Mouse (Mus musculus) kidney, postnatal 25 days (tissue): Measurements from ENCODE around the gene Pglyrp1.
"Not testable (repeated sequence)": the region's sequence is repeated elsewhere in the genome, so short reads cannot be mapped to it uniquely, and the experiment has no call there.

Experiments used
- DNase-seq, 2 experiments: peaks; one replicate each; pipeline ENCODE4 v3.0.0; 2021; ENCODE audit warnings: mixed read lengths in 2 of 2

Pglyrp1 gene

DNA sequence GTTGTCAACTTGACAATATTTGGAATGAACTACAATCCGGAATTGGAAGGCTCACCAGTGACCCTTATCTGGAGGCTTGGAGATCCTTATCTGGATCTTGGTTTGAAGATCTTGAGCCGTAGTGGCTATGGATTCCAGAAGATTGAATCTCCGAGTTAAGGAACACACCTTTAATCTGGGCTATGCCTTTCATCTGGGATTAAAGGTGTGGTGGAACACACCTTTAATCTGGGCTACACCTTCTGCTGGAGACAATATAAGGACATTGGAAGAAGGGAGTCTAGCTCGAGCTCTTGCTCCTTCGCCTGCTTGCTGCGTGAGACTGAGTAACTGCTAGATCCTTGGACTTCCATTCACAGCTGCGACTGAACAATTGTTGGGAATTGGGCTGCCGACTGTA is at the start of gene Pglyrp1:
Pglyrp1 (plus strand) TSS at position 301 of the 400 bp plus-strand sequence.
- not testable (repeated sequence) for DNase-seq

GRCm38 (mm10) chr7:18821507-18821906 is 49.6 kb upstream of the Pglyrp1 start, which contains the start of gene Psg17:
Gene Psg17 (minus strand): TSS chr7:18821607.
- no peak for DNase-seq

GRCm38 (mm10) chr7:18827792-18828546 is 43.2 kb upstream of the Pglyrp1 start:
- no peak for DNase-seq

- peak in 1 of 2 experiments; percentile 28 for DNase-seq
These were observed 42.5 kb upstream of the Pglyrp1 start for GRCm38 (mm10) chr7:18828592-18828991.

DNA sequence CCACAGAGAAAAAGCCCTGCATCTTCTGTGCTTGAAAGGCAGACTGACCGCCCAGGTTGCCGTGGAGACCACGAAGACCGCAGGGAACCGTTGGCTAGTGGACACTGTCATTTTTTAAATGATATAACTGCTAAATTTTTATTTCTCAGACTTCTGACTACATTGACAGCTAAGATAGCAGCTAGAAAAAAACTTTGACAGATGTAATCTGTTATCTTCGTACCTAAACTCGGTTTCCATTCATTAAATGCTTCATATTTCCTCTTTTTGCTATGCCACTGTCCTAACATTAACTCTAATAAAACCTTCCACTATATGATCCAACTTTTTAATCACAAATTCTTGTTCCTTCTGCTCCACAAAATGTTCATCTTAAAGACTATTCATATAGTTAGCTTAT is 41.6 kb upstream of the Pglyrp1 start:
- no peak for DNase-seq

GRCm38 (mm10) chr7:18832298-18832697 is 38.8 kb upstream of the Pglyrp1 start:
- DNase-seq, result peak in 1 of 2 experiments; percentile 33

DNA sequence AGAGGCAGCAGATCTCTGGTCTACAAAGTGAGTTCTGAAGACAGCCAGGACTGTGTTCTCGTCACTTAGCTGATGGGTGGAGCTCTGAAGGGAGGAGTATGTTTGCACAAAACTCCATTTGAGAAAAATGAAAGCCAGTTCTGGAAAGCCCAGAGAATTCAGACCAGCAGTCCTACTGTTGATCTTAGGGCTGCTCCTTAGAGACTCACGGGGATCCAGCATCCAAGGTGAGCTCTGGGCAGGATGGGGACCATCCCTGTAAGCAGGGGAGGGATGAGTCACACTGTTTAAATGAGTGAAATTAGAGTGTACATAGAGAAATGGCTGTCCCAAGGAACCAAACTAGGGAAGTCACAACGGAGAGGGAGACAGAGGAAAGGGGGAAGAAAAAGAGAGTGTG is 31.3 kb upstream of the Pglyrp1 start, which contains the start of gene Mill2:
Mill2 (plus strand) TSS at position 102 of the 400 bp plus-strand sequence.
- no peak for DNase-seq

GRCm38 (mm10) chr7:18840386-18841173 is 30.6 kb upstream of the Pglyrp1 start:
- peak; percentile 51 to 77 for DNase-seq

- DNase-seq, result no peak
These were observed 30.0 kb upstream of the Pglyrp1 start for GRCm38 (mm10) chr7:18841174-18841567.

- DNase-seq, result no peak
These were observed 26.3 kb upstream of the Pglyrp1 start for GRCm38 (mm10) chr7:18844811-18845210.

DNA sequence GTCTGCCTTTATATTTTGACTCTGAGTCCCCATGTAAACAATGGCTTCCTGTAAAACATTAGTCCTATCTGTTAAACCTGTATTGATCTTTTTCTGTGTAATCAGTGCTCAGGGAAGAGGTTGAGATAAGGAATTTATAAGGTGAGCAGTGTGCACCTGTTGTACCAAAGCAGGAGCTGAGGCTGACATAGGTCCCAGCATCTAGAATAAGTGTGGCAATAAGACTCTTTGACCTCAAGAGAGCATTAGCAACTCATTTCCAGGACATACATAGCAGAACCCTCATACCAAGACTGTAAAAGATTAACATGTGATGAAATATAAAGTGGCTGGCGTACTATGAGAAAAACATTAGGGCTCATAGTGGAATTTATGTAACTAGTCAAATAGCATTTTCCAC is 22.7 kb upstream of the Pglyrp1 start:
- DNase-seq, result no peak

DNA sequence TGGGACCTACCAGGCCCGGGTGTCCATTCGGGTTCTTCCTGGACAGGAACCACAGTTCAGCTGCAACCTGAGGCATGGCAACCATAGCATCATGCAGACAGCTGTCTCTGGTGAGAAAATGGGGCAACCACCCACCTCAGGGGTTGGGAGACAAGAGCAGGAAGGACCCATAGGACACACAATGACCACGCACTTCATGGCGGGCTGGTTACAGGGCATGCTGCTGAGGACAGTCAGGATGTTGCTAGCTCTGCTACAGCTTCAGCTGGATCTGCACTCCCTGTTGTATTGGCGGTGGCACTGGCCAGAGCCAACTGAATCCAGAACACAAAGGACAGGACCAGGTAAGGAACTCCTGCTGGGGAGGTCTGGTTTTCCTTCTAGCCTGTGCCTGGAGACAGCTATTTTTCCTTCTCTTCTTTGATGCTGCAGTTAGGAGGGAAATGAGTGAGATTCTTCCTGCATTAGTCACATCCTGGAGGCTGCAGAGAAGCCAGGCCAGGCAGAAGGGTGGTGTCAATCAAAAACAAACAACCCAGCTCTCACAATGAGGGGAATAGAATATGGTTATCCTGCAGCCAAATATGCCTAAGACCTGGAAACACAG is 12.7 kb upstream of the Pglyrp1 start:
- peak in 1 of 2 experiments; percentile 19 for DNase-seq

- no peak for DNase-seq
These were observed 8.3 kb upstream of the Pglyrp1 start for GRCm38 (mm10) chr7:18862801-18863200.

- DNase-seq, result no peak
These were observed 2.6 kb upstream of the Pglyrp1 start for GRCm38 (mm10) chr7:18868491-18868890.

- peak in 1 of 2 experiments; percentile 19 for DNase-seq
These were observed 1.1 kb downstream of the Pglyrp1 start for GRCm38 (mm10) chr7:18872014-18872802.

- no peak for DNase-seq
These were observed 1.7 kb downstream of the Pglyrp1 start for GRCm38 (mm10) chr7:18872816-18873215.

DNA sequence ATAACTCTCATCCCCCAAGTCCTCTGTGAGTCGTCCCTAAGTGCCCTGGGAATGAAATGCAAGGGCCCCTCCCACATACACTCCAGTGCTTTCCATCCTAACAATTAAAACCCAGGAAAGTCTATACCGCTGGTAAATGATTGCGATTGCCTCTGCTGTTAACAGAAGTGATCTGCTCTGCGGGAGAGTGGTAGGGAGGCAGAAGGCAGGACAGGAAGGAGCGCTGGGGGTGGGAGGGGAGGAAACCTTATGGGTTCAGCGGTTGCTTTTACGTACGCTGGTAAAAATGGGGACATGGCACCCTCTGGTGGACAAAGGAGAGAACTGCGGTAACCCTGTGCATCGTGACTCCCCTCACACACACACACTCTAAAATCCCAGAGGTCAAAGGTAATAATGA is 2.1 kb downstream of the Pglyrp1 start:
- peak; percentile 77 to 80 for DNase-seq

- DNase-seq, result no peak
These were observed 4.2 kb downstream of the Pglyrp1 start for GRCm38 (mm10) chr7:18875372-18875771.

DNA sequence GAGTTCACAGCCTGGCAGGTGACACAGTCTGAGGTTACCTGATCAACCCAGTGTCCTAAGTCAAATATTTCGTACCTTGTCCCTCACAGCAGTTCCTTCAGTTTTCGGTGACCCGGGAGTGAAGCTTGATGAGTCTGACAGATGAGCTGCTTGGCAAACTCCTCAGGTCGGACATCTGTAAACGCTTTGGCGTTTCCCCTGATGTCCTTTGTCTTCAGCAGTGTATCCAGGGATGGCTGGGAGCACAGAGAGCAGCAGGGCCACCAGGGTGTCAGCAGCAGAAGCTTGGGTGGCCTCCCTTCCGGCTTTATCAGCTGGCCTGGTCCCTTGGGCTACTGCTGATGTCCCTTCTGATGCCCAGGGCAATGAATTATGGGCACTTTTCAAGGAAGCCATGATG is 7.6 kb downstream of the Pglyrp1 start:
- DNase-seq, result no peak

GRCm38 (mm10) chr7:18883991-18884744 is 13.0 kb downstream of the Pglyrp1 start:
- no peak for DNase-seq

GRCm38 (mm10) chr7:18884745-18885422 is 13.8 kb downstream of the Pglyrp1 start:
- DNase-seq, result no peak
